Mouse (Mus musculus): ENCODE measurements around the gene RPS10-NUDT3. TPM values are rescaled to one million over a fixed set of nuclear protein-coding genes. Genes with fewer than 3 reads are reported as not detected.
"Not testable (repeated sequence)": the region's sequence is repeated elsewhere in the genome, so short reads cannot be mapped to it uniquely, and the experiment has no call there.

RPS10-NUDT3 gene
- polyA plus RNA-seq, 1 experiment from 2014 or later, result not detected

DNA sequence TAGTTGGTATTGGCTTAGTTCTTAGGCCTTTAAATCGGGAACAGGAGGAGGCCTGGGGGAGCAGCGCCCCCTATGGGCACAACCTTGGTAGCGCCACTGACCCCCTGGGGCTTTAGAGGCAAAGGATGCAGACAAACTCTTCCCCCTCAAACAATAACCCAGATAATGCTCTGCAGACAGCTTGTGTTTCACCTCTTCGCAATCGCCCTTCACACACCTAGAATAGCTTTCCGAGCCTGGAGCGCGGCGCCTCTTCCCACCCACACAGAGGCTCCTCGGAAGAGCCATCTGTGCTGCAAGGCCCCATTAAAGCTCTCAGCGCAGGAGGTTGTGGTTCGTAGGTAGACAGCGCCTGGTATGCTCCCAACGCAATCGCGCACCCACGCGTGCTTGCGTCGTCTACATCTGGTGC is 3.9 kb upstream of the RPS10-NUDT3 start:
- Histone ChIP-seq H3K36me3 (no peaks in the 10 kb centered on the region), H3K27me3 (no peaks in the 10 kb centered on the region), H3K4me3 (no peak overlapping the region), H3K9ac (replicated peaks) (no peak overlapping the region), H3K27ac (replicated peaks) (no peak overlapping the region), H3K4me1 (peaks cover 31% of the 10 kb centered on the region), H3K4me2 (replicated peaks) (no peak overlapping the region), H3K9me3 (no peaks in the 10 kb centered on the region)
- 69% methylated on average over 20 of the region's 20 CpGs for WGBS
- ATAC-seq (replicated peaks), result no peak

DNA sequence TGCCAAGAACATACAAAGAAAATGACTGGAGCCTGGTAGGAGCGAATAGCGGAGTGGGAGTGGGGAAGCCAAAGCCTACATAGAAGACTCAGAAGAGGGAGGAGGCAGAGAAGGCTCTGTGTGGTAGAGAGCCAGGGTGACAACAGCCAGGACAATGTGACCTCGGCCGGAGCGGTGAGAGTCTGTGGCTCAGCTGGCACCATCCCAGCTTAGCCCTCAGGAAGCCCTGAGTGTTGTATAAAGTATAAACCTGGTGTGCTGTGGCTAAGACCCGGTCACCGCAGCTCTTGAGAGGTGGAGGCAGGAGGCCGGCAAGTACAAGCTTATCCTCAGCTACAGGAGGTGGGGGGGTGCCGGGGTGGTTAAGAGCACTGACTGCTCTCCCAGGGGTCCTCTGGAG is 2.3 kb upstream of the RPS10-NUDT3 start:
- Histone ChIP-seq H3K27me3 (no peaks in the 10 kb centered on the region), H3K9ac (replicated peaks) (no peak overlapping the region), H3K4me2 (replicated peaks) (no peak overlapping the region), H3K9me3 (no peaks in the 10 kb centered on the region), H3K36me3 (peaks cover 12% of the 10 kb centered on the region), H3K27ac (replicated peaks) (no peak overlapping the region), H3K4me1 (peaks cover 34% of the 10 kb centered on the region), H3K4me3 (no peak overlapping the region)
- WGBS, result 65% methylated on average over 9 of the region's 9 CpGs
- ATAC-seq (replicated peaks), result no peak

- WGBS, result 45% methylated on average over 18 of the region's 18 CpGs
- no peaks in the 10 kb centered on the region for H3K9me3 ChIP-seq
- ATAC-seq (replicated peaks), result no peak
- H3K36me3 ChIP-seq, result peaks cover 22% of the 10 kb centered on the region
- H3K4me1 ChIP-seq, result peaks cover 33% of the 10 kb centered on the region
- H3K4me2 ChIP-seq (replicated peaks), result peak within 1 kb of the TSS; percentile 70
- peak within 1 kb of the TSS; percentile 85 for H3K4me3 ChIP-seq
- H3K27me3 ChIP-seq, result no peaks in the 10 kb centered on the region
- peak within 1 kb of the TSS; percentile 82 for H3K9ac ChIP-seq (replicated peaks)
- peak within 1 kb of the TSS; percentile 88 for H3K27ac ChIP-seq (replicated peaks)
Measured at GRCm38 (mm10) chr17:27636132-27637020, 1.4 kb upstream of the RPS10-NUDT3 start, which contains the start of gene Rps10. Gene Rps10, minus strand, starts transcription at chr17:27636669.

DNA sequence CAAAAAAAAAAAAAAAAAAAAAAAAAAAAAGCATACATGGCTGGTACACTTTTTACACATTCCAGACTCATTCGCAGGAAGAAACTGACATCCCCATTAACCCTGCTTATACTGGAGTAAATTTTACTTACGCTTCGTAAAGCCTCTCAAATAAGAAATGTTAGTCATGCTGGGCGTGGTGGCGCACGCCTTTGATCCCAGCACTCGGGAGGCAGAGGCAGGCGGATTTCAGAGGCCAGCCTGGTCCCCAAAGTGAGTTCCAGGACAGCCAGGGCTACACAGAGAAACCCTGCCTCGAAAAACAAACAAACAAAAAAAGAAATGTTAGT is 517 bp upstream of the RPS10-NUDT3 start:
- ATAC-seq (replicated peaks), result not testable (repeated sequence)

DNA sequence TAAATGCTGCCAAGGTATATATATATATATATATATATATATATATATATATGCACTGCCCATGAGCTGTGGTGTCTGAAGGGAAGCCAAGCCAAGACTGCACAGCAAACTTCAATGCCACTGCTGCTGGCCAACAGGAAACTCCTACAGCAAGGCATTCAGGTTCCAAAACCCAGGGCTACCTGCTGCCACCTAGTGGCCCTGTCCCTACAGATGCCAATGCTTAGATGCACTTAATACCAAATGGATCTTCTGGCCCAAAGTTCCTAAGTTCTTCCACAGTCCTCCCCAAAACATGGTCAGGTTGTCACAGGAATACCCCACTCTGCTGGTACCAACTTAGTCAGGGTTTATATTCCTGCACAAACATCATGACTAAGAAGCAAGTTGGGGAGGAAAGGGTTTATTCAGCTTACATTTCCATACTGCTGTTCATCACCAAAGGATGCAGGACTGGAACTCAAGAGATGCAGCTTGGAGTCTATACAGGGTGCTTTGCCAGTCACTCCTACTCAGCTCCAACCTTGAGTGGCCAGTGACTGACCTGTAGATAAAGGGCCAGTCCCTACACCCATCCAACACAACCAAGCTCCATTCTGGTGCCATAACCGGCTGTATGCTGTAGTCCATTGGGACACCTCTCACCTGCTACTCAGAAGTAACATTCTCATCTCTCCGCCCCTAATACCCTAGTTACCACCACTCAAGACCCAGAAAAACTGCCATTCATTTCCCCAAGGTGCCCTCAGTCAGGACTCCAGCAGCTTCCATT is 5.6 kb downstream of the RPS10-NUDT3 start:
- ATAC-seq (replicated peaks), result no peak
- no peak overlapping the region for H3K27ac ChIP-seq (replicated peaks)

More for the DNA sequence above, 517 bp upstream of the RPS10-NUDT3 start:
- Histone ChIP-seq H3K27ac (replicated peaks) (peak overlapping the region; percentile 88), H3K36me3 (peaks cover 30% of the 10 kb centered on the region), H3K4me3 (peak overlapping the region; percentile 85), H3K9ac (replicated peaks) (peak overlapping the region; percentile 82), H3K4me2 (replicated peaks) (peak overlapping the region; percentile 70), H3K4me1 (peaks cover 33% of the 10 kb centered on the region)
- not testable (repeated sequence) for H3K27me3 ChIP-seq, H3K9me3 ChIP-seq
- WGBS, result 44% methylated on average over 9 of the region's 9 CpGs

DNA sequence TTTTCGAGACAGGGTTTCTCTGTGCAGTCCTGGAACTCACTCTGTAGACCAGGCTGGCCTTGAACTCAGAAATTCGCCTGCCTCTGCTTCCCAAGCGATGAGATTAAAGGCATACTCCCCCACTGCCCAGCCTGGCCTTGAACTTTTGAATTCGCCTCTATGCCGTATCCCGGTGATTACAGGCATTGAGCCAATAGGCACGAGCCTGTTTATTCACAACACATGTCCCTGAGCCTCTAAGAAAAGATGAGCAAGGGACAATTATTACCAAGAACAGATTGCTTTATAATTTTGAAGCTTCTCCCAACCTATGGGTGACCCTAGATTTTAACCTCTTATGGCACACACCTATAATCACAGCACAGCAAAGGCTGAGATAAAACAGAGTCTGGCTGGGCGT is 6.6 kb downstream of the RPS10-NUDT3 start:
- WGBS, result 89% methylated on average over 8 of the region's 8 CpGs
- H3K4me3 ChIP-seq, result no peak overlapping the region
- no peak overlapping the region for H3K4me2 ChIP-seq (replicated peaks)
- H3K9ac ChIP-seq (replicated peaks), result no peak overlapping the region
- no peaks in the 10 kb centered on the region for H3K9me3 ChIP-seq
- no peaks in the 10 kb centered on the region for H3K27me3 ChIP-seq
- no peak for ATAC-seq (replicated peaks)
- H3K27ac ChIP-seq (replicated peaks), result no peak overlapping the region
- peaks cover 32% of the 10 kb centered on the region for H3K4me1 ChIP-seq
- H3K36me3 ChIP-seq, result peaks cover 39% of the 10 kb centered on the region

More for the DNA sequence above, 5.6 kb downstream of the RPS10-NUDT3 start:
- peaks cover 40% of the 10 kb centered on the region for H3K36me3 ChIP-seq
- no peaks in the 10 kb centered on the region for H3K9me3 ChIP-seq
- no peaks in the 10 kb centered on the region for H3K27me3 ChIP-seq
- H3K9ac ChIP-seq (replicated peaks), result no peak overlapping the region
- no peak overlapping the region for H3K4me3 ChIP-seq
- H3K4me2 ChIP-seq (replicated peaks), result no peak overlapping the region
- WGBS, result 68% methylated on average over 2 of the region's 2 CpGs
- peaks cover 34% of the 10 kb centered on the region for H3K4me1 ChIP-seq

DNA sequence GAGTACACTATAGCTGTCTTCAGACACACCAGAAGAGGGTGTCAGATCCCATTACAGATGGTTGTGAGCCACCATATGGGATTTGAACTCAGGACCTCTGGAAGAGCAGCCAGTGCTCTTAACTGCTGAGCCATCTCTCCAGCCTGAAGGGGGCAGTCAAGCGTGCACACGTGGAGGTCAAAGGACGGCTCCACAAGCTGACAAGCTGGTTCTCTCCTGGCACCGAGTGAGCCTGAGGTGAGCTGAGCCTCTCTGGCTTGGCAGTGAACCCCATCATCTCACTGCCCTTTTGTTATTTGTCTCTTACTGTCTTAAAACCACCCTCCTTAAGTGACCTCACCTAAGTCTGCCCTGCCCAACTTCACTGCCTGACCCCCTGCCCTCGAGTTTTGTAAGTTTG is 7.6 kb downstream of the RPS10-NUDT3 start:
- no peak for ATAC-seq (replicated peaks)
- H3K4me1 ChIP-seq, result peaks cover 23% of the 10 kb centered on the region
- no peak overlapping the region for H3K4me3 ChIP-seq
- no peaks in the 10 kb centered on the region for H3K9me3 ChIP-seq
- WGBS, result 40% methylated on average over 5 of the region's 5 CpGs
- H3K27me3 ChIP-seq, result no peaks in the 10 kb centered on the region
- H3K9ac ChIP-seq (replicated peaks), result no peak overlapping the region
- no peak overlapping the region for H3K27ac ChIP-seq (replicated peaks)
- H3K4me2 ChIP-seq (replicated peaks), result no peak overlapping the region
- peaks cover 29% of the 10 kb centered on the region for H3K36me3 ChIP-seq

- no peak overlapping the region for H3K4me3 ChIP-seq
- no peak overlapping the region for H3K4me2 ChIP-seq (replicated peaks)
- H3K36me3 ChIP-seq, result peaks cover 22% of the 10 kb centered on the region
- H3K4me1 ChIP-seq, result peaks cover 21% of the 10 kb centered on the region
- no peak overlapping the region for H3K9ac ChIP-seq (replicated peaks)
- H3K9me3 ChIP-seq, result no peaks in the 10 kb centered on the region
- H3K27me3 ChIP-seq, result no peaks in the 10 kb centered on the region
- ATAC-seq (replicated peaks), result 0 out of 2 replicates have a peak, but pooled peaks have one; percentile 4
- peak overlapping the region; percentile 54 for H3K27ac ChIP-seq (replicated peaks)
- 8% methylated on average over 5 of the region's 5 CpGs for WGBS
Measured at GRCm38 (mm10) chr17:27626681-27627080, 8.3 kb downstream of the RPS10-NUDT3 start.

- Histone ChIP-seq H3K4me1 (peaks cover 31% of the 10 kb centered on the region), H3K27me3 (no peaks in the 10 kb centered on the region), H3K27ac (replicated peaks) (no peak overlapping the region), H3K36me3 (peaks cover 11% of the 10 kb centered on the region), H3K4me3 (no peak overlapping the region), H3K9ac (replicated peaks) (no peak overlapping the region), H3K4me2 (replicated peaks) (no peak overlapping the region), H3K9me3 (no peaks in the 10 kb centered on the region)
- no peak for ATAC-seq (replicated peaks)
- whole genome bisulfite sequencing, result 36% methylated on average over 7 of the region's 7 CpGs
Measured at GRCm38 (mm10) chr17:27625455-27626251, 9.4 kb downstream of the RPS10-NUDT3 start.

DNA sequence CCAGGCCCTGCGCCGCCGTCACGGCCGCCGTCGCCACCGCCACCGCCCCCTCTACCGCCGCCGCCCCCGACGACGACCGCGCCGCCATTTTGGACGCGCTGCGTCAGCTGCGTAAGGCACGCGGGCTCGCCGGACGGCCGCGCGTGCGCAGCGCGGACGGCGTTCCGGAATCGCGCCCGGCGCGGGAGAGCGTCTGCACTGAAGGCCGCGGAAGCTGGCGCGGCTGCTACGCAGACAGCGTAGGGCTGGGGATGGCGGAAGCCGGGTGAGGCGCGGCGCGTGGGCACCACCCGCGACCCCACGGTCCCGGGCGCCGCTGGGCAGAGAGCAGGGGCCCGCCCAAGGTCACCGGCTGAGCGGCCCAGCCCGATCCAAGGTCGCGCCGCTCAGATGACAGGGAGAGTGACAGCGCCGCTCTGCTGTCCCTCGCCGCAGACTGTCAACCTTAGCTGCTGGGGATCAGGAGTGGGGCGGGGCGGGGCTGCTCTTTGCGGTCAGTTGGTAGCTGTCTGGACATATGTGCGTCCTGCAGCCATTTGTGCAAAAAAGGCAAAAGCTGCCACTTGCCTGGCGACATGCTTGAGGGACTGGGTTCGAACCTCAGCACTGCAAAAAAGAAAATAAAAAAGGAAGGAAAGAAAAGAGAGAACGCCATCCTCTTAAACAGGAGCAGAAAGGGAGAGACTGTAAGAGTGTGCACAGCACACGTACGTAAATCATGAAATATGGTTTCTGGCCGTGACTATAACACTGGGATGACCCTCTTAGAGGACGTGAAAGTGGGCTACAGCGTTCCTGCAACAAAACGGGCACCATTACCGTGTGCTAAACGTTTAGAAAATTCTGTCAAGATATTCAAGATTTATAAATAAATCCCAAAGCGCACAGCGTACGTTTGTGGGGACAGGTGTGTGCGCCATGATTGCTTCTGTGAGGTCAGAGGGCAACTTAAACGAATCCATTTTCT is 11.4 kb downstream of the RPS10-NUDT3 start, which contains the start of gene Nudt3:
Nudt3 (minus strand) TSS at position 136 of the 967 bp plus-strand sequence.
- peaks cover 48% of the 10 kb centered on the region for H3K4me1 ChIP-seq
- WGBS, result 9% methylated on average over 91 of the region's 91 CpGs
- peak; percentile 88 for ATAC-seq (replicated peaks)

More for the DNA sequence above, 11.4 kb downstream of the RPS10-NUDT3 start, which contains the start of gene Nudt3:
- H3K9ac ChIP-seq (replicated peaks), result peak within 1 kb of the TSS; percentile 97
- peak within 1 kb of the TSS; percentile 95 for H3K4me3 ChIP-seq
- peak within 1 kb of the TSS; percentile 79 for H3K4me2 ChIP-seq (replicated peaks)
- no peaks in the 10 kb centered on the region for H3K36me3 ChIP-seq
- H3K27ac ChIP-seq (replicated peaks), result peak within 1 kb of the TSS; percentile 96
- H3K27me3 ChIP-seq, result no peaks in the 10 kb centered on the region
- H3K9me3 ChIP-seq, result no peaks in the 10 kb centered on the region

All from forebrain, embryonic 15.5 days (tissue).